Mouse (Mus musculus): ENCODE measurements around the gene Mpv17. TPM values are rescaled to one million over a fixed set of nuclear protein-coding genes. Genes with fewer than 3 reads are reported as not detected.

Mpv17 gene
- 78.5 and 103 TPM in 2 replicates for polyA plus RNA-seq (2012; rRNA removed)
- 49.4 and 61.8 TPM in 2 replicates for polyA plus RNA-seq (2014; fragmentation: Nextera tagmentation; extraction: Ambion mirVana)

- DNase-seq (ENCODE audit: low spot score) (peak; percentile 86), ATAC-seq (ENCODE audit: low FRiP score, low read depth) (peak; percentile 94)
- Histone ChIP-seq H3K27me3 (ENCODE audit: control insufficient read depth, insufficient read depth, low read length) (no peaks in the 10 kb centered on the region), H3K27ac (replicated peaks; ENCODE audit: low read depth, low read length) (peak within 1 kb of the TSS; percentile 67), H3K9ac (ENCODE audit: low read depth, low read length, severe bottlenecking) (peak within 1 kb of the TSS; percentile 53), H3K9me3 (ENCODE audit: control insufficient read depth, low read length) (no peaks in the 10 kb centered on the region), H3K4me2 (replicated peaks; ENCODE audit: low read depth, low read length, severe bottlenecking) (peak within 1 kb of the TSS; percentile 60), H3K4me1 (ENCODE audit: control insufficient read depth, insufficient read depth, low read length) (peaks cover 5% of the 10 kb centered on the region; the same call in 1 of the 2 replicates), H3K36me3 (ENCODE audit: control insufficient read depth, insufficient read depth, low read length) (peaks cover 35% of the 10 kb centered on the region), H3K4me3 (replicated peaks; ENCODE audit: low read length) (peak within 1 kb of the TSS; percentile 51)
- peak; percentile 79; the same call in 1 of the 2 replicates for TF ChIP-seq POLR2A (IDR thresholded peaks at IDR 0.05; ENCODE audit: borderline replicate concordance, extremely low read depth, insufficient read depth, insufficient read length)
- 2% methylated on average over 19 of the region's 19 CpGs for WGBS
Observed at GRCm38 (mm10) chr5:31154152-31154553, at the start of gene Mpv17. TSS of gene Mpv17 (minus strand) at chr5:31154251.

- H3K36me3 ChIP-seq (ENCODE audit: control insufficient read depth, insufficient read depth, low read length) = peaks cover 79% of the 10 kb centered on the region
- no peak for TF ChIP-seq POLR2A (IDR thresholded peaks at IDR 0.05; ENCODE audit: borderline replicate concordance, extremely low read depth, insufficient read depth, insufficient read length)
- peak overlapping the region; percentile 62 for H3K4me2 ChIP-seq (replicated peaks; ENCODE audit: low read depth, low read length, severe bottlenecking)
- H3K9me3 ChIP-seq (ENCODE audit: control insufficient read depth, low read length) = peaks cover 4% of the 10 kb centered on the region
- H3K27me3 ChIP-seq (ENCODE audit: control insufficient read depth, insufficient read depth, low read length) = no peaks in the 10 kb centered on the region
- H3K4me3 ChIP-seq (replicated peaks; ENCODE audit: low read length) = peak overlapping the region; percentile 73
- peak overlapping the region; percentile 67; the same call in 1 of the 2 replicates for H3K27ac ChIP-seq (replicated peaks; ENCODE audit: low read depth, low read length)
- H3K9ac ChIP-seq (ENCODE audit: low read depth, low read length, severe bottlenecking) = peak overlapping the region; percentile 77
- 92% methylated on average over 7 of the region's 7 CpGs for WGBS
- H3K4me1 ChIP-seq (ENCODE audit: control insufficient read depth, insufficient read depth, low read length) = peaks cover 9% of the 10 kb centered on the region
- ATAC-seq (ENCODE audit: low FRiP score, low read depth) (no peak), DNase-seq (ENCODE audit: low spot score) (no peak)
Observed at GRCm38 (mm10) chr5:31202933-31203332, 48.9 kb upstream of the Mpv17 start.

GRCm38 (mm10) chr5:31201742-31202590 is 47.9 kb upstream of the Mpv17 start, which contains the start of gene Zfp513:
TSS of gene Zfp513 (minus strand) at chr5:31202303.
- WGBS = under 1% methylated on average over 52 of the region's 53 CpGs
- Histone ChIP-seq H3K27ac (replicated peaks; ENCODE audit: low read depth, low read length) (peak within 1 kb of the TSS; percentile 67), H3K36me3 (ENCODE audit: control insufficient read depth, insufficient read depth, low read length) (peaks cover 79% of the 10 kb centered on the region), H3K4me1 (ENCODE audit: control insufficient read depth, insufficient read depth, low read length) (peaks cover 9% of the 10 kb centered on the region), H3K4me3 (replicated peaks; ENCODE audit: low read length) (peak within 1 kb of the TSS; percentile 73), H3K9ac (ENCODE audit: low read depth, low read length, severe bottlenecking) (peak within 1 kb of the TSS; percentile 77), H3K4me2 (replicated peaks; ENCODE audit: low read depth, low read length, severe bottlenecking) (peak within 1 kb of the TSS; percentile 62), H3K9me3 (ENCODE audit: control insufficient read depth, low read length) (peaks cover 4% of the 10 kb centered on the region), H3K27me3 (ENCODE audit: control insufficient read depth, insufficient read depth, low read length) (no peaks in the 10 kb centered on the region)
- DNase-seq (ENCODE audit: low spot score) (peak; percentile 100), ATAC-seq (ENCODE audit: low FRiP score, low read depth) (peak; percentile 97)
- peak; percentile 49; the same call in 1 of the 2 replicates for TF ChIP-seq POLR2A (IDR thresholded peaks at IDR 0.05; ENCODE audit: borderline replicate concordance, extremely low read depth, insufficient read depth, insufficient read length)

DNA sequence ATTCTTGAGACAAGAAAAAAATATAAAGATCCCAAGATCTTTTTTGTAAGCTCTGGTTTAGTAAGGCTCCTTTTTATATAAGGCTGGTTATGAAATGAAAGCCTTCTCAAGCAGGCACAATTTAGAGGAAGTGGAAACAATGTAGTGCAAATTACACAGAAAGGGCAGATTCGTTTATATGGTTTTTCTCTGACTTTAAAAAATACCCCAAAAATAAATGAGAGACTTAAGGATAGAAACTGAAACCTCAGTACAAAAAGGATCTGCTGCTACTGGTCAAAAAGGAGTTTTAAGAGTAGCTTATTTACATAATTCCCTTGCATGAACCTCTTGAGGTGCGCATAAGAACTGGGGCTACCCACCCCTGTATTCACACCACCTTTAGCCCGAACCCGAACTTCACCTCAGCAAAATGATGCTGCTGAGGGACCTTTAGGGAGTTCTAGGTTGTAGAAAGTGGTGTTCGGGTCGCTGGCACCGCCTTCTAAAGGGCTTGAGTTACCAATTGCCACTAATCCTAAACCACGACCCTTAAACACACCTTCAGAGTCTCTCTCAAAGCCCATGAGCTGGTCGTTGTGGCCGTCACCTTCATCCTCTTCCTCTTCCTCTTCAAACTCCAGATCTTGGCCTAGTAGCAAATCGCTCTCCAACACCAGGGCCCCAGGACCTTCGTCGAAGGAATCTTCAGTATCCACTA is 47.1 kb upstream of the Mpv17 start:
- Histone ChIP-seq H3K9me3 (ENCODE audit: control insufficient read depth, low read length) (peaks cover 4% of the 10 kb centered on the region), H3K4me2 (replicated peaks; ENCODE audit: low read depth, low read length, severe bottlenecking) (peak overlapping the region; percentile 62), H3K4me1 (ENCODE audit: control insufficient read depth, insufficient read depth, low read length) (peaks cover 9% of the 10 kb centered on the region), H3K9ac (ENCODE audit: low read depth, low read length, severe bottlenecking) (peak overlapping the region; percentile 77), H3K27me3 (ENCODE audit: control insufficient read depth, insufficient read depth, low read length) (no peaks in the 10 kb centered on the region), H3K4me3 (replicated peaks; ENCODE audit: low read length) (peak overlapping the region; percentile 73), H3K36me3 (ENCODE audit: control insufficient read depth, insufficient read depth, low read length) (peaks cover 83% of the 10 kb centered on the region), H3K27ac (replicated peaks; ENCODE audit: low read depth, low read length) (0 out of 2 replicates have a peak overlapping the region, but pooled peaks have one; percentile 56)
- WGBS = 15% methylated on average over 13 of the region's 13 CpGs
- ATAC-seq (ENCODE audit: low FRiP score, low read depth) (no peak; the same call in 1 of the 2 replicates), DNase-seq (ENCODE audit: low spot score) (no peak)
- no peak for TF ChIP-seq POLR2A (IDR thresholded peaks at IDR 0.05; ENCODE audit: borderline replicate concordance, extremely low read depth, insufficient read depth, insufficient read length)

DNA sequence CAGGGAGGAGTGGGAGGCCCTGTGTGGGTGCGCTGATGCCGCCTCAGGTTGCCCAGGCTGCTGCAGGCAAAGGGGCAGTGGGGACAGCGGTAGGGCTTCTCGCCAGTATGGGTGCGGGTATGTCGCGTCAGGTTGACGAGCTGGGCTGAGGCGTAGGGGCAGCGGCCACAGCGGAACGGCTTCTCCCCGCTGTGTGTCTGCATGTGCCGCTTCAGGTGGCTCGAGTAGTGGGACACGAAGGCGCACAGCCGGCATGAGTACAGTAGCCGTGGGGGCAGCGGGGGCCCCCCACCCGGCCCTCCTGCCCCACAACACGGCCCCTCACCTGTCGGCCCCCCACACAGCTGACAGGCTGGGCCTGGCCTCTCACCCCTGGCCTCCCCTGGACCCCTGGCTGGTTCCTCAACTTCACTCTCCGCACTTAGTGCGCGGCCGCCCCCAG is 46.3 kb upstream of the Mpv17 start:
- ATAC-seq (ENCODE audit: low FRiP score, low read depth) = no peak
- peak overlapping the region; percentile 73; the same call in 1 of the 2 replicates for H3K4me3 ChIP-seq (replicated peaks; ENCODE audit: low read length)

More for the DNA sequence above, 46.3 kb upstream of the Mpv17 start:
- no peak for DNase-seq (ENCODE audit: low spot score)
- no peak overlapping the region for H3K27ac ChIP-seq (replicated peaks; ENCODE audit: low read depth, low read length)
- no peak for TF ChIP-seq POLR2A (IDR thresholded peaks at IDR 0.05; ENCODE audit: borderline replicate concordance, extremely low read depth, insufficient read depth, insufficient read length)
- peaks cover 4% of the 10 kb centered on the region for H3K9me3 ChIP-seq (ENCODE audit: control insufficient read depth, low read length)
- WGBS = 91% methylated on average over 27 of the region's 27 CpGs
- peaks cover 83% of the 10 kb centered on the region for H3K36me3 ChIP-seq (ENCODE audit: control insufficient read depth, insufficient read depth, low read length)
- H3K4me1 ChIP-seq (ENCODE audit: control insufficient read depth, insufficient read depth, low read length) = peaks cover 9% of the 10 kb centered on the region
- H3K9ac ChIP-seq (ENCODE audit: low read depth, low read length, severe bottlenecking) = no peak overlapping the region
- H3K4me2 ChIP-seq (replicated peaks; ENCODE audit: low read depth, low read length, severe bottlenecking) = no peak overlapping the region
- no peaks in the 10 kb centered on the region for H3K27me3 ChIP-seq (ENCODE audit: control insufficient read depth, insufficient read depth, low read length)
